Mouse (Mus musculus) right cerebral cortex, postnatal 25 days (tissue): ENCODE data around the gene Gemin4.
A peak's percentile ranks its signal among the peaks of the same experiment; 100 is the strongest.
"Not testable (repeated sequence)": the region's sequence is repeated elsewhere in the genome, so short reads cannot be mapped to it uniquely, and the experiment has no call there.

Source experiments
- DNase-seq: peaks from one replicate; pipeline ENCODE4 v3.0.0; 2022

Gemin4 gene

GRCm38 (mm10) chr11:76216049-76216540 lies 1.4 kb downstream of the Gemin4 start:
- DNase-seq: no peak

GRCm38 (mm10) chr11:76215011-76215410 lies 2.5 kb downstream of the Gemin4 start:
- no peak for DNase-seq

GRCm38 (mm10) chr11:76213841-76214240 lies 3.6 kb downstream of the Gemin4 start:
- DNase-seq: no peak

- DNase-seq: not testable (repeated sequence)
Measured at GRCm38 (mm10) chr11:76211595-76211994, 5.9 kb downstream of the Gemin4 start.

GRCm38 (mm10) chr11:76210228-76210985 lies 7.1 kb downstream of the Gemin4 start:
- no peak for DNase-seq

- DNase-seq: no peak
Measured at GRCm38 (mm10) chr11:76206793-76207192, 10.7 kb downstream of the Gemin4 start.

- peak; percentile 90 for DNase-seq
Measured at GRCm38 (mm10) chr11:76201761-76202674, 15.4 kb downstream of the Gemin4 start.

GRCm38 (mm10) chr11:76196977-76197469 lies 20.4 kb downstream of the Gemin4 start:
- no peak for DNase-seq

GRCm38 (mm10) chr11:76196275-76196976 lies 21.0 kb downstream of the Gemin4 start:
- no peak for DNase-seq

GRCm38 (mm10) chr11:76186908-76187307 lies 30.6 kb downstream of the Gemin4 start:
- no peak for DNase-seq

GRCm38 (mm10) chr11:76183745-76184144 lies 33.7 kb downstream of the Gemin4 start:
- no peak for DNase-seq

- DNase-seq: no peak
Measured at GRCm38 (mm10) chr11:76180146-76180540, 37.3 kb downstream of the Gemin4 start.

GRCm38 (mm10) chr11:76179495-76180145 lies 37.8 kb downstream of the Gemin4 start, which contains the start of the genes Vps53 and Fam57a:
TSS of gene Vps53 (minus strand) at chr11:76179647.
TSS of gene Fam57a (plus strand) at chr11:76179671.
- peak; percentile 89 for DNase-seq

- DNase-seq: peak; percentile 48
Measured at GRCm38 (mm10) chr11:76178726-76179494, 38.6 kb downstream of the Gemin4 start.

GRCm38 (mm10) chr11:76170207-76170606 lies 47.3 kb downstream of the Gemin4 start:
- DNase-seq: no peak

- DNase-seq: no peak
Measured at GRCm38 (mm10) chr11:76168976-76169375, 48.5 kb downstream of the Gemin4 start.

- peak; percentile 60 for DNase-seq
Measured at GRCm38 (mm10) chr11:76167079-76167765, 50.2 kb downstream of the Gemin4 start.

GRCm38 (mm10) chr11:76166657-76167056 lies 50.8 kb downstream of the Gemin4 start:
- DNase-seq: no peak
